Mouse (Mus musculus) adrenal gland, adult 10 weeks (tissue): Measurements from ENCODE around the gene Eif2s3y. TPM values are rescaled to one million over a fixed set of nuclear protein-coding genes. Genes with fewer than 3 reads are reported as not detected.

ENCODE experiments used
- polyA plus RNA-seq: library from polyadenylated mRNA; stranded (reverse); fragments of 350-450 nt; fragmentation: Illumina TruSeq; extraction: RNeasy Lipid Tissue Mini Kit (QIAGEN cat#74804); gene quantifications from one replicate; pipeline ENCODE4 v1.2.3, GENCODE M21; 2014; ENCODE audit warnings: low read depth, low replicate concordance

Gene Eif2s3y
- polyA plus RNA-seq = not detected

GRCm38 (mm10) chrY:1009882-1010751, at the start of gene Eif2s3y:
Gene Eif2s3y (plus strand): TSS chrY:1010543.

Other genes with a start within 250 kb of the Eif2s3y start
- gene Zfy1, start 213.1 kb upstream of the Eif2s3y start, polyA plus RNA-seq = not detected
- gene Uba1y, start 191.9 kb upstream of the Eif2s3y start, polyA plus RNA-seq = not detected
- not detected for gene Kdm5d, start 112.8 kb upstream of the Eif2s3y start, polyA plus RNA-seq
- gene Uty, start 235.2 kb downstream of the Eif2s3y start, polyA plus RNA-seq = not detected